Mouse (Mus musculus): Measurements from ENCODE around the gene Lrmda. TPM values are rescaled to one million over a fixed set of nuclear protein-coding genes. Genes with fewer than 3 reads are reported as not detected.

The Lrmda gene
- total and polyA plus RNA-seq, 3 experiments = 0.43 to 1.1 (median 1.0) TPM

DNA sequence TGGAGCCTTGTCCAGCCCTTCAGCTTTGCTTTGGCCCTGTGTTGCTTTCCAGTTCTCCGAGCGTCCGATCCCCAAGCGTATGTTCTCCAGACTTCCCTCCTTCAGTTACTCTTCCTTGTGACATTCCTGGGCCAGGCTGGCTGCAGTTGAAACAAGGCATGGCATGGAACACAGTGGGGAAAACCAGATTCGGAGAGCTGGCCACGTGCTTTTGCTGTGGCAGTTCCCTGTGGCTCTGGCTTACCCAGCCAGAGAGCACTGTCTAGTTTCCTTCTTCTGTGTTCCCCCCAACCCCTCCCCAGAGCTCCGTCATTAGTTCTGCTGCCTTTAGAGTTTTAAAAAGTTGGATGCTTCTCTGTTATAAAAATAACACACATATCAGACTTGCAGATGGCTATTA lies 147.8 kb downstream of the Lrmda start:
- no peaks in the 10 kb centered on the region for H3K79me2 ChIP-seq (replicated peaks; ENCODE audit: control insufficient read depth, insufficient read depth, low read length)
- H3K27ac ChIP-seq = no peak overlapping the region
- intact Hi-C loops (cut with DNase I) = no loop called here
- WGBS = 33% methylated on average over 7 of the region's 7 CpGs
- DNase-seq = no peak
- TF ChIP-seq EP300 (IDR thresholded peaks at IDR 0.05; ENCODE audit: insufficient read depth, low read depth, low read length) = no peak
- TF ChIP-seq POLR2A (IDR thresholded peaks at IDR 0.05; ENCODE audit: insufficient read depth, low read depth, low read length) = no peak
- TF ChIP-seq CTCF (IDR thresholded peaks at IDR 0.05) = no peak
- H3K27me3 ChIP-seq (ENCODE audit: control insufficient read depth, insufficient read depth, low read length) = no peaks in the 10 kb centered on the region
- no peaks in the 10 kb centered on the region for H3K36me3 ChIP-seq (ENCODE audit: control insufficient read depth, insufficient read depth, low read length)
- no peak overlapping the region for H3K9ac ChIP-seq (ENCODE audit: low read depth, low read length)
- H3K4me1 ChIP-seq (ENCODE audit: control insufficient read depth, insufficient read depth, low read length) = 0 out of 2 replicates have a peak, but pooled peaks cover 2% of the 10 kb centered on the region
- no peak overlapping the region for H3K4me3 ChIP-seq

GRCm38 (mm10) chr14:22168077-22168794 lies 148.7 kb downstream of the Lrmda start:
- Histone ChIP-seq H3K27me3 (ENCODE audit: control insufficient read depth, insufficient read depth, low read length) (no peaks in the 10 kb centered on the region), H3K4me1 (ENCODE audit: control insufficient read depth, insufficient read depth, low read length) (0 out of 2 replicates have a peak, but pooled peaks cover 2% of the 10 kb centered on the region), H3K4me3 (no peak overlapping the region), H3K36me3 (ENCODE audit: control insufficient read depth, insufficient read depth, low read length) (no peaks in the 10 kb centered on the region), H3K27ac (no peak overlapping the region), H3K79me2 (replicated peaks; ENCODE audit: control insufficient read depth, insufficient read depth, low read length) (no peaks in the 10 kb centered on the region), H3K9ac (ENCODE audit: low read depth, low read length) (no peak overlapping the region)
- WGBS = 58% methylated on average over 11 of the region's 11 CpGs
- DNase-seq = no peak
- intact Hi-C loops (cut with DNase I) = no loop called here
- no peak for TF ChIP-seq POLR2A (IDR thresholded peaks at IDR 0.05; ENCODE audit: insufficient read depth, low read depth, low read length)
- TF ChIP-seq EP300 (IDR thresholded peaks at IDR 0.05; ENCODE audit: insufficient read depth, low read depth, low read length) = no peak
- TF ChIP-seq CTCF (IDR thresholded peaks at IDR 0.05) = no peak

DNA sequence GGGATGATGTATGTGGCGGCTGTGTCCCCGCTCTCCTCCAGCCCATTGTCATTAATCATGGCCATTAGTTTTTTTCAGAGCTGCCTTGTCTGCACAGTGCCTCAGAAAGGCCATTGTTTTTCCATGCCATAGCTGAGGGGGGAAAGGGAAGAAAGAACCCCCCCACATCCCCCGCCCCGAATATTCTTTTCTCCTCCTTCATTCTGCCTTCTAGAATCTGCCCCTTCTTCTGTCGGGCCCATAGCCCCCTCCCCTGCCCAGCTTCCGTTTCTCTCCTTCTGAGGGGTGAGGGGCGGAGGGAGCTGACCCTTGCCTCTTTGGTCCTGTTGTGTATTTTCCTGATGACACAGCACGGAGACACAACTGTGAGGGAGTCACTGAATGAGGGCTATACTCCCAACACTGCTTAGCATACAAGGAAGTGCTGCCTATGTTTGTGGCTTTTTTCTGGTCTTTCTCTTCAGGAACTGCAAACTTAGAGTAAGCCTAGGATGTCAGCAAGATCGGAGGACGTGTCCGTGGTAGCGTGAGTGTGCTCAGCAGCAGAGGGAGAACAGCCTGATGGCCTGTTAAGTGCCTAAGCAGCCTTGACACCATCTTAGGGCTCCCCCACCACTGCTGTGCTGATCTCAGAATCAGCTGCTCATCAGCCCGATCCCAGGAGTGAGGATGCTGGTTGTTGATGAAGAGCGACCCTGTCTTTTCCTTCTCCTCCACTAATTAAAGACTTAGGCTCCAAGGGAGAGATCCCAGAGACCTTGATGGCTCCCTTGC lies 149.5 kb downstream of the Lrmda start:
- Histone ChIP-seq H3K4me3 (no peak overlapping the region), H3K79me2 (replicated peaks; ENCODE audit: control insufficient read depth, insufficient read depth, low read length) (no peaks in the 10 kb centered on the region), H3K4me1 (ENCODE audit: control insufficient read depth, insufficient read depth, low read length) (0 out of 2 replicates have a peak, but pooled peaks cover 2% of the 10 kb centered on the region), H3K36me3 (ENCODE audit: control insufficient read depth, insufficient read depth, low read length) (no peaks in the 10 kb centered on the region), H3K27ac (no peak overlapping the region), H3K9ac (ENCODE audit: low read depth, low read length) (no peak overlapping the region), H3K27me3 (ENCODE audit: control insufficient read depth, insufficient read depth, low read length) (no peaks in the 10 kb centered on the region)
- 54% methylated on average over 14 of the region's 14 CpGs for WGBS
- TF ChIP-seq POLR2A (IDR thresholded peaks at IDR 0.05; ENCODE audit: insufficient read depth, low read depth, low read length) (no peak), EP300 (IDR thresholded peaks at IDR 0.05; ENCODE audit: insufficient read depth, low read depth, low read length) (no peak), CTCF (IDR thresholded peaks at IDR 0.05) (no peak)
- intact Hi-C loops (cut with DNase I) = no loop called here
- DNase-seq = no peak

DNA sequence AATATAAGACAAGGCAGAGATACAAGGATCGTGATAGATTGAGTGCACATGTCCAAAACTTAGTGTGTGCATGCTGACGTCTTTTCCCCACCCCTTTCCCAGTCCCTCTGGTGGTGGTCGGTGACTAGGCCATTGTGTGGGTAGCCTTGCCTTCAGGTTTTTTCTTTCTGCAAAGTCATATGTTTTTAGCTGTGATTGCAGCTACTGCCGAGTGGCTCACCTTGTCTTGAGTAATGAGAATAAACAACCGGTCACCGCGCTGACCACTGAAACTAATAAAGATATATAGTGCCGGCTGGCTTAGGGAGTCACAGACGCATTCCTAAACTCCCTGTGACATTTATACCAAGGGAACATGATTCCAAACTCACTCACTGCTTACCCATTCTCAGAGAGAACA lies 155.2 kb downstream of the Lrmda start:
- intact Hi-C loops (cut with DNase I) = loop anchor here (10.0 kb wide), 1 partner anchor 190 kb away; the partner anchor contains the start of gene Zfp503
- DNase-seq = no peak
- no peak overlapping the region for H3K9ac ChIP-seq (ENCODE audit: low read depth, low read length)
- WGBS = 79% methylated on average over 9 of the region's 9 CpGs
- H3K4me3 ChIP-seq = no peak overlapping the region
- no peak overlapping the region for H3K27ac ChIP-seq
- no peak for TF ChIP-seq EP300 (IDR thresholded peaks at IDR 0.05; ENCODE audit: insufficient read depth, low read depth, low read length)
- TF ChIP-seq CTCF (IDR thresholded peaks at IDR 0.05) = no peak
- no peak for TF ChIP-seq POLR2A (IDR thresholded peaks at IDR 0.05; ENCODE audit: insufficient read depth, low read depth, low read length)
- H3K79me2 ChIP-seq (replicated peaks; ENCODE audit: control insufficient read depth, insufficient read depth, low read length) = no peaks in the 10 kb centered on the region
- H3K36me3 ChIP-seq (ENCODE audit: control insufficient read depth, insufficient read depth, low read length) = no peaks in the 10 kb centered on the region
- H3K27me3 ChIP-seq (ENCODE audit: control insufficient read depth, insufficient read depth, low read length) = no peaks in the 10 kb centered on the region
- no peaks in the 10 kb centered on the region for H3K4me1 ChIP-seq (ENCODE audit: control insufficient read depth, insufficient read depth, low read length)

- H3K36me3 ChIP-seq (ENCODE audit: control insufficient read depth, insufficient read depth, low read length) = no peaks in the 10 kb centered on the region
- H3K4me1 ChIP-seq (ENCODE audit: control insufficient read depth, insufficient read depth, low read length) = peaks cover 2% of the 10 kb centered on the region
- H3K9ac ChIP-seq (ENCODE audit: low read depth, low read length) = no peak overlapping the region
- no peak for DNase-seq
- TF ChIP-seq EP300 (IDR thresholded peaks at IDR 0.05; ENCODE audit: insufficient read depth, low read depth, low read length) = no peak
- TF ChIP-seq POLR2A (IDR thresholded peaks at IDR 0.05; ENCODE audit: insufficient read depth, low read depth, low read length) = no peak
- 0 out of 2 replicates have a peak, but pooled peaks have one; percentile 3 for TF ChIP-seq CTCF (IDR thresholded peaks at IDR 0.05)
- 68% methylated on average over 2 of the region's 2 CpGs for WGBS
- H3K4me3 ChIP-seq = no peak overlapping the region
- no peaks in the 10 kb centered on the region for H3K27me3 ChIP-seq (ENCODE audit: control insufficient read depth, insufficient read depth, low read length)
- no peaks in the 10 kb centered on the region for H3K79me2 ChIP-seq (replicated peaks; ENCODE audit: control insufficient read depth, insufficient read depth, low read length)
- H3K27ac ChIP-seq = no peak overlapping the region
- intact Hi-C loops (cut with DNase I) = loop anchor here (10.0 kb wide), 1 partner anchor 195 kb away; the partner anchor contains the start of gene Zfp503
Measured at GRCm38 (mm10) chr14:22179761-22180160, 160.2 kb downstream of the Lrmda start.

Measured in heart, adult 2 months (tissue).